Mouse (Mus musculus): Measurements from ENCODE around the gene Acsbg2.

GRCm38 (mm10) chr17:56872512-56872911, 1.7 kb downstream of the Acsbg2 start:
- no peak for TF ChIP-seq EP300 (IDR thresholded peaks at IDR 0.05; ENCODE audit: insufficient read depth, low read depth, low read length)
- no peak for TF ChIP-seq CTCF (IDR thresholded peaks at IDR 0.05)

All from heart, adult 2 months (tissue).